Mouse (Mus musculus): ENCODE results near the gene Arl6ip5. TPM values are rescaled to one million over a fixed set of nuclear protein-coding genes. Genes with fewer than 3 reads are reported as not detected.

Arl6ip5 gene
- polyA plus RNA-seq, 1 experiment from 2014 or later = 69.1 TPM

GRCm38 (mm10) chr6:97278014-97278787, 67.7 kb downstream of the Arl6ip5 start:
- peak overlapping the region; percentile 19; the same call in 1 of the 2 replicates for H3K9ac ChIP-seq
- 4% methylated on average over 19 of the region's 19 CpGs for WGBS
- no peaks in the 10 kb centered on the region for H3K27me3 ChIP-seq
- H3K4me1 ChIP-seq = peaks cover 19% of the 10 kb centered on the region
- peak; percentile 85 for ATAC-seq (replicated peaks; ENCODE audit: low FRiP score)
- peak overlapping the region; percentile 37 for H3K4me3 ChIP-seq (replicated peaks)
- H3K27ac ChIP-seq = peak overlapping the region; percentile 70
- H3K4me2 ChIP-seq = peak overlapping the region; percentile 74
- H3K9me3 ChIP-seq (replicated peaks) = no peaks in the 10 kb centered on the region
- H3K36me3 ChIP-seq = no peaks in the 10 kb centered on the region

DNA sequence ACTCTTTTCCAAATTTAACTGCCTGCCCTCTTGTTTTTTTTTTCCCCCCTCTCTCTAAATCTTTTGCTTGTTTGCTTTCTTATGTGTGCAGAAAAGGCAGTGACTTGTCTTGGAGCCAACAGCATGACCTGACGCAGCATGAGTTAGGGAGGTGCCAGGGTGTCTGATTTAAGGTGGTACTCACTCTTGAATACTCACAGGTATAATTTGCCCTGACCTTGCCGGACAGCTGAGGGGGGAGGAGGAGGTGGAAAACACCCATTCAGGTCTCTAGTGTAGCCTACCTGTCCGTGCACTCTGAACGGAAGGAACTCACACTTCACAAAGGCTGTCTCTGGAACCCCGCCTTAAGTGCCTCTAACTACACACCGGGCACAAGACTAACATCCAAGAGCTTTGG, 68.4 kb downstream of the Arl6ip5 start:
- Histone ChIP-seq H3K9me3 (replicated peaks) (no peaks in the 10 kb centered on the region), H3K4me1 (peaks cover 19% of the 10 kb centered on the region), H3K9ac (no peak overlapping the region), H3K27ac (no peak overlapping the region), H3K4me3 (replicated peaks) (no peak overlapping the region), H3K36me3 (no peaks in the 10 kb centered on the region), H3K27me3 (no peaks in the 10 kb centered on the region), H3K4me2 (peak overlapping the region; percentile 74; the same call in 1 of the 2 replicates)
- WGBS = 44% methylated on average over 6 of the region's 6 CpGs
- no peak for ATAC-seq (replicated peaks; ENCODE audit: low FRiP score)

Other genes starting within 250 kb of the Arl6ip5 start
- gene Fam19a4, start 150.3 kb upstream of the Arl6ip5 start, polyA plus RNA-seq (2015; fragmentation: Nextera tagmentation; extraction: Ambion mirVana) = 0.98 and 1.00 TPM in 2 replicates
- 18.7 and 20.1 TPM in 2 replicates for gene Eogt, start 61.5 kb upstream of the Arl6ip5 start, polyA plus RNA-seq (2015; fragmentation: Nextera tagmentation; extraction: Ambion mirVana)
- 34.7 and 39.5 TPM in 2 replicates for gene Tmf1, start 31.6 kb upstream of the Arl6ip5 start, polyA plus RNA-seq (2015; fragmentation: Nextera tagmentation; extraction: Ambion mirVana)
- gene Uba3, start 5.0 kb upstream of the Arl6ip5 start, polyA plus RNA-seq (2015; fragmentation: Nextera tagmentation; extraction: Ambion mirVana) = 74.1 and 82.6 TPM in 2 replicates
- gene Lmod3, start 42.1 kb downstream of the Arl6ip5 start, polyA plus RNA-seq (2015; fragmentation: Nextera tagmentation; extraction: Ambion mirVana) = 0.79 and 1.3 TPM in 2 replicates

Data from kidney, embryonic 15.5 days (tissue).